Mouse (Mus musculus) myocyte (in vitro differentiated cells): Measurements from ENCODE around the gene Bend7.

ENCODE experiments used
- CEBPB ChIP-seq: IDR thresholded peaks from 2 replicates; pipeline ENCODE4 v1.6.1; 2011; ENCODE audit warnings: mild to moderate bottlenecking, moderate library complexity; ENCODE audit not compliant: poor library complexity, insufficient read depth, severe bottlenecking
- E2F4 ChIP-seq: IDR thresholded peaks from one replicate; pipeline ENCODE4 v1.6.1; 2011; ENCODE audit warnings: mild to moderate bottlenecking, control low read depth, moderate library complexity; ENCODE audit not compliant: insufficient read depth
- MAX ChIP-seq: IDR thresholded peaks from one replicate; pipeline ENCODE4 v1.6.1; 2011; ENCODE audit warnings: low read depth, mild to moderate bottlenecking, control low read depth
- MYOD1 ChIP-seq, 3 experiments: IDR thresholded peaks; one replicate each; pipeline ENCODE4 v1.6.1; 2011; ENCODE audit warnings: control low read depth in 2 of 3, low read depth in 2 of 3, mild to moderate bottlenecking in 2 of 3, moderate library complexity in 1 of 3; ENCODE audit not compliant: insufficient read length in 2 of 3, control insufficient read depth in 1 of 3
- MYOG ChIP-seq, 3 experiments: IDR thresholded peaks; one replicate each; pipeline ENCODE4 v1.6.1; 2011; ENCODE audit warnings: control low read depth in 2 of 3, low read depth in 2 of 3, mild to moderate bottlenecking in 2 of 3; ENCODE audit not compliant: insufficient read length in 2 of 3, control insufficient read depth in 1 of 3, insufficient read depth in 1 of 3
- POLR2A ChIP-seq: IDR thresholded peaks from one replicate; pipeline ENCODE4 v1.6.1; 2011; ENCODE audit warnings: low read depth, mild to moderate bottlenecking, control low read depth, moderate library complexity; ENCODE audit not compliant: insufficient read length
- POLR2AphosphoS2 ChIP-seq: IDR thresholded peaks from one replicate; pipeline ENCODE4 v1.6.1; 2011; ENCODE audit warnings: low read depth, control low read depth; ENCODE audit not compliant: insufficient read length
- REST ChIP-seq: IDR thresholded peaks from one replicate; pipeline ENCODE4 v1.6.1; 2011; ENCODE audit warnings: mild to moderate bottlenecking, control low read depth, moderate library complexity; ENCODE audit not compliant: insufficient read depth, insufficient read length
- SRF ChIP-seq: IDR thresholded peaks from one replicate; pipeline ENCODE4 v1.6.1; 2011; ENCODE audit warnings: low read depth; ENCODE audit not compliant: control insufficient read depth, insufficient read length
- TCF12 ChIP-seq: IDR thresholded peaks from one replicate; pipeline ENCODE4 v1.6.1; 2011; ENCODE audit warnings: mild to moderate bottlenecking, control low read depth; ENCODE audit not compliant: poor library complexity, insufficient read depth, severe bottlenecking
- TCF3 ChIP-seq: IDR thresholded peaks from one replicate; pipeline ENCODE4 v1.6.1; 2011; ENCODE audit warnings: low read depth, control low read depth; ENCODE audit not compliant: insufficient read length
- USF1 ChIP-seq: IDR thresholded peaks from one replicate; pipeline ENCODE4 v1.6.1; 2011; ENCODE audit warnings: low read depth, mild to moderate bottlenecking, control low read depth, moderate library complexity

DNA sequence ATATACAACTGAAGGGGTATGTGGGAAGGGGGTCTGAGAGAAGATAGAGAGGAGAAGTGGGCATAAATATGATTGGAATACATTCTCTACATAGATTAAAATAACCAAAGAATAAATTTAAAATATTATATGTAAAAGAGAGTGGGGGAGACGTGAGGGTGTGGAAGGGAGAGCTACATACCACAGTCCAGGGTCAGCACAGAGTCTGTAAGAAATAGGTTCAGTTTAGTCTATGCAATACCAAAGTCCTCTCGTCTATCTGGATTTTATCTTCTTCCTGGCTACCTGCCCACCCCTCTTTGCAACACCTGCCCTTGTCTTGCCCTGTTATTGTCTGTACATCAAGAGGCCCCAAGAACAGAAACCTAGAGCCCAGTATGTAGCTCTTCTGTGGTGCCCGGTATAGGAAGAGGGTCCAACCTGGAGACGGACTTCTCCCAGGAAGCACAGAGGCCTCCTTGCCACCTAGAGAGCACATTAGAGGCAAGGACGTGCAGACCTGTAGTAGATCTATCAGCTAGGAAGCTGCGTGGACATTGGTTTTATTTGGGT lies 110.9 kb downstream of the Bend7 start:
- TF ChIP-seq POLR2A (no peak), MYOG (IDR thresholded peaks at IDR 0.05; ENCODE audit: control insufficient read depth in 1 of 3, insufficient read depth in 1 of 3, insufficient read length in 2 of 3, low read depth in 2 of 3) (no peak), USF1 (no peak), TCF12 (no peak), E2F4 (no peak), MAX (no peak), SRF (no peak), REST (no peak), CEBPB (no peak), POLR2AphosphoS2 (no peak), MYOD1 (IDR thresholded peaks at IDR 0.05; ENCODE audit: control insufficient read depth in 1 of 3, insufficient read length in 2 of 3, low read depth in 2 of 3) (no peak), TCF3 (no peak)
